Comparison of ENCODE assay signal across 15 mouse cellular contexts in genomic region chr11:19433680-19434619, GRCm38 (mm10).
"Had no signal": no experiment of that assay in that cellular context is flagged by ENCODE, and none has a peak within 500 bp of the region (broad histone marks: within the 10 kb centered on the region; RNA-seq: fewer than 3 reads in every experiment).

No protein-coding gene starts in this region.

- H3K27me3 ChIP-seq: limb, embryonic 15.5 days; liver, embryonic 12.5 days; neural tube, embryonic 12.5 days had no signal

- H3K4me1 ChIP-seq: limb, embryonic 15.5 days; liver, embryonic 12.5 days; midbrain, embryonic 10.5 days; neural tube, embryonic 12.5 days had no signal

- H3K36me3 ChIP-seq: limb, embryonic 15.5 days; liver, embryonic 12.5 days; midbrain, embryonic 10.5 days; neural tube, embryonic 12.5 days had no signal

- H3K4me3 ChIP-seq: left cerebral cortex, adult 2 months; limb, embryonic 15.5 days; liver, embryonic 12.5 days; midbrain, embryonic 10.5 days; neural tube, embryonic 12.5 days had no signal

- ATAC-seq: liver, embryonic 12.5 days had no signal

- H3K9ac ChIP-seq: limb, embryonic 15.5 days; liver, embryonic 12.5 days; lung, embryonic 14.5 days; neural tube, embryonic 12.5 days had no signal

- H3K4me2 ChIP-seq: limb, embryonic 15.5 days; liver, embryonic 12.5 days; lung, embryonic 14.5 days; neural tube, embryonic 12.5 days had no signal

- DNase-seq: kidney, adult 9 months; lung, embryonic 14.5 days; lung, postnatal 10 days; lung, postnatal 4 days; midbrain, embryonic 14.5 days; retina, postnatal 1 day; right cerebral cortex, postnatal 4 days; spleen, adult 18-20 months; thymus, adult 2 months; thymus, postnatal 25 days had no signal

- H3K27ac ChIP-seq: left cerebral cortex, adult 2 months; limb, embryonic 15.5 days; liver, embryonic 12.5 days; midbrain, embryonic 10.5 days; neural tube, embryonic 12.5 days had no signal

- H3K9me3 ChIP-seq: limb, embryonic 15.5 days; liver, embryonic 12.5 days; midbrain, embryonic 10.5 days; neural tube, embryonic 12.5 days had no signal
